Mouse (Mus musculus) hindbrain, embryonic 14.5 days (tissue): Measurements from ENCODE around the gene Pitpnc1. TPM values are rescaled to one million over a fixed set of nuclear protein-coding genes. Genes with fewer than 3 reads are reported as not detected.

Source experiments
- ATAC-seq: fragments of 200-750 bp; cut with Nextera tagmentation; 2 replicates; pipeline ENCODE4 v1.8.0; 2017; ENCODE audit warnings: moderate number of reproducible peaks, mild to moderate bottlenecking, moderate TSS enrichment, moderate library complexity; ENCODE audit not compliant: low FRiP score
- DNase-seq: peaks from one replicate; pipeline ENCODE4 v3.0.0-alpha.2; 2015; ENCODE audit warnings: low spot score
- H3K27ac ChIP-seq: fragments of 300-500 bp; sonication (generic); 2 replicates; pipeline ENCODE4 v1.5.1; 2014; ENCODE audit warnings: mild to moderate bottlenecking, moderate library complexity
- H3K27me3 ChIP-seq: fragments of 300-500 bp; sonication (generic); 2 replicates; pipeline ENCODE4 v1.6.1; 2014; ENCODE audit warnings: mild to moderate bottlenecking, low read length, mixed read lengths; ENCODE audit not compliant: control insufficient read depth, insufficient read depth
- H3K36me3 ChIP-seq: fragments of 300-500 bp; sonication (generic); replicated peaks from 2 replicates; pipeline ENCODE4 v1.6.1; 2014; ENCODE audit not compliant: control insufficient read depth, insufficient read depth
- H3K4me1 ChIP-seq: fragments of 300-500 bp; sonication (generic); replicated peaks from 2 replicates; pipeline ENCODE4 v1.6.1; 2014; ENCODE audit warnings: antibody characterized with exemption, low read length, mixed read lengths; ENCODE audit not compliant: control insufficient read depth, insufficient read depth
- H3K4me2 ChIP-seq: fragments of 300-500 bp; sonication (generic); replicated peaks from 2 replicates; pipeline ENCODE4 v1.6.1; 2014; ENCODE audit warnings: mild to moderate bottlenecking, moderate library complexity
- H3K4me3 ChIP-seq: fragments of 300-500 bp; sonication (generic); replicated peaks from 2 replicates; pipeline ENCODE4 v1.5.1; 2014; ENCODE audit warnings: mild to moderate bottlenecking, low read length
- H3K9ac ChIP-seq: fragments of 300-500 bp; sonication (generic); 2 replicates; pipeline ENCODE4 v1.6.1; 2014
- H3K9me3 ChIP-seq: fragments of 300-500 bp; sonication (generic); 2 replicates; pipeline ENCODE4 v1.6.1; 2016; ENCODE audit warnings: low read length; ENCODE audit not compliant: control insufficient read depth
- WGBS: fragments of 180-500 bp; shearing (Covaris S2); extraction: QIAGEN DNeasy Blood & Tissue Kit; methylation state at CpG from one replicate; pipeline ENCODE4 v1.1.7; 2014; 5-methylcytosine and 5-hydroxymethylcytosine counted together
- polyA plus RNA-seq: library from polyadenylated mRNA; unstranded; fragments of >200 nt; fragmentation: Nextera tagmentation; extraction: Ambion mirVana; gene quantifications from 2 replicates; pipeline ENCODE4 v1.2.1, GENCODE M21; 2014

Pitpnc1 gene
- polyA plus RNA-seq, 1 experiment from 2014 or later = 43.3 TPM

DNA sequence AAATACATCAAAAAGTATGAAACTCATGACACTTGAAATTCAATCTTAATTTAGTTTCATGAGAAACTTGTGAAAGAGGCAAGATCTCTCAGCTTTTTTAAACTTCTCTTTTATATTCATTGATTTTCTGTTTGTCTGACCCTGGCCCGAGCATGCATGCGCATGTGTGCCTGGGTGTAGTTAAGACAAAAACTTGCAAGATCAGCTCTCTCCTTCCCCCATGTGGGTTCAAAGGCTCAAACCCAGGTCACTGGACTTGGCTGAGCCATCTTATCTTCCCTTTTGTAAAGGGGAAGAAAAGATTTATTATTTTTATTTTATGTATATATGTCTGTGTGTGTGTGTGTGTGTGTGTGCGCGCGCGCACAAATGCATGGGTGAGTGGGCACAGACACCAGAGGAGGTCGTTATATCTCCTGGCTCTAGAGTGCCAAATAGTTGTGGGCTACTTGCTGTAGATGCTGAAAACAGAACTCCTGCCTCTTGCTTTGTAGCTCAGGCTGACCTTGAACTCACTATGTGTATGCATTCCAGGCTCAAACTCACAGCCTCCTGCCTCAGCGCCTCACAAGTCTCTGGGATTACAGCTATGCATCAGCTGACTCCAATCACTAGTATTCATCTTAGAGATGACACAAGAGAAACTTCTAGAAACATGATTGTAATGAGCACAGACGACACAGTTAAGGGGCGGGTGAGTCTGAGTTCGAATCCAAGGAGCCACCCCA is 64.7 kb downstream of the Pitpnc1 start:
- DNase-seq (no peak), ATAC-seq (no peak)
- H3K36me3 ChIP-seq = no peaks in the 10 kb centered on the region
- no peaks in the 10 kb centered on the region for H3K9me3 ChIP-seq
- 93% methylated on average over 11 of the region's 11 CpGs for WGBS
- no peak overlapping the region for H3K9ac ChIP-seq
- no peak overlapping the region for H3K4me3 ChIP-seq
- H3K27me3 ChIP-seq = no peaks in the 10 kb centered on the region
- H3K4me2 ChIP-seq = no peak overlapping the region
- no peaks in the 10 kb centered on the region for H3K4me1 ChIP-seq
- no peak overlapping the region for H3K27ac ChIP-seq

GRCm38 (mm10) chr11:107403309-107403708 is 67.2 kb downstream of the Pitpnc1 start:
- DNase-seq = no peak
- Histone ChIP-seq H3K4me1 (no peaks in the 10 kb centered on the region), H3K27me3 (no peaks in the 10 kb centered on the region), H3K9ac (no peak overlapping the region), H3K4me3 (no peak overlapping the region), H3K36me3 (no peaks in the 10 kb centered on the region), H3K27ac (no peak overlapping the region), H3K4me2 (no peak overlapping the region), H3K9me3 (no peaks in the 10 kb centered on the region)
- ATAC-seq = no peak
- WGBS = 72% methylated on average over 10 of the region's 10 CpGs

GRCm38 (mm10) chr11:107401839-107402590 is 68.5 kb downstream of the Pitpnc1 start:
- H3K36me3 ChIP-seq = no peaks in the 10 kb centered on the region
- H3K27ac ChIP-seq = no peak overlapping the region
- H3K9ac ChIP-seq = no peak overlapping the region
- no peak for DNase-seq
- 93% methylated on average over 5 of the region's 5 CpGs for WGBS
- ATAC-seq = no peak
- no peak overlapping the region for H3K4me2 ChIP-seq
- no peaks in the 10 kb centered on the region for H3K9me3 ChIP-seq
- no peaks in the 10 kb centered on the region for H3K27me3 ChIP-seq
- H3K4me3 ChIP-seq = no peak overlapping the region
- no peaks in the 10 kb centered on the region for H3K4me1 ChIP-seq

DNA sequence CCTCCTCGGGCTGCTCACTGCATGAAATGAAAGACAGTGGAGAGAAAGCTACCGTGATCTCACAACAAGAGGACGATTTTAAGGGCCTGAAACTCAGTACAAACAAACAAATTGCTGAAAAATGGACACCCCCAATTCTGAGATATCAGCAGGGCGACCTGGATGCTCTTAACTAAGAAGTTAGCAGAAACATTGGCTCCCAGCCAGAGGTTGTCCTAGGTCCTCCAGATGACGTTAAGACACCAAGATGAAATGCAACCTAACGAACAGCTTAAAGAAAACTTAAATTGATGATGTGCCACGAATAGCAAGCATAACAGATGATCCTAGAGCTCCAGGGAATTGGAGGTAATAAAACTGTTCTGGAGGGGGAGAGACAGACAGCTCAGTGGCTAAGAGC is 69.7 kb downstream of the Pitpnc1 start:
- no peaks in the 10 kb centered on the region for H3K36me3 ChIP-seq
- no peak overlapping the region for H3K4me3 ChIP-seq
- H3K27ac ChIP-seq = no peak overlapping the region
- H3K9ac ChIP-seq = no peak overlapping the region
- H3K9me3 ChIP-seq = no peaks in the 10 kb centered on the region
- WGBS = 68% methylated on average over 7 of the region's 7 CpGs
- H3K4me1 ChIP-seq = no peaks in the 10 kb centered on the region
- no peak for DNase-seq
- H3K27me3 ChIP-seq = no peaks in the 10 kb centered on the region
- H3K4me2 ChIP-seq = no peak overlapping the region
- no peak for ATAC-seq

DNA sequence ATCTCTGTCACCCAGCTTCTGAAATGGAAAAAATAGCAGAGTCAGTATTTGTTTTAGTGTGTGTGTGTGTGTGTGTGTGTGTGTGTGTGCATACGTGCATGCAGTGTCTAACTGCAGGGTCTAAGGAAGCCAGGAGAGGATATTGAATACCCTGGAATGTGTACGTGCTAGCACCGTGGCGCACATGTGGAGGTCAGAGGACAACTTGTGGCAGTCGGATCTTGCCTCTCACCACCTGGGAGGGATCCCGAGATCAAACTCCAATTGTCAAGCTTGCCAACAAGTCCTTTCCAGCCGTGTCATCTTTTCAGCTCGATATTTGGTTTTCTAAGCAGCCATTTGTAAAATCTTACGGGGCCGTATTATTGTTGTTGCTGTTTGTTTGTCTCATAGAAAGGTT is 70.5 kb downstream of the Pitpnc1 start:
- H3K4me2 ChIP-seq = no peak overlapping the region
- ATAC-seq = no peak
- H3K27me3 ChIP-seq = no peaks in the 10 kb centered on the region
- H3K27ac ChIP-seq = no peak overlapping the region
- H3K9ac ChIP-seq = no peak overlapping the region
- no peaks in the 10 kb centered on the region for H3K9me3 ChIP-seq
- WGBS = 78% methylated on average over 10 of the region's 10 CpGs
- no peak for DNase-seq
- no peak overlapping the region for H3K4me3 ChIP-seq
- H3K4me1 ChIP-seq = no peaks in the 10 kb centered on the region
- H3K36me3 ChIP-seq = no peaks in the 10 kb centered on the region

- Histone ChIP-seq H3K4me2 (no peak overlapping the region), H3K27ac (no peak overlapping the region), H3K9ac (no peak overlapping the region), H3K4me1 (no peaks in the 10 kb centered on the region), H3K4me3 (no peak overlapping the region), H3K36me3 (no peaks in the 10 kb centered on the region), H3K27me3 (no peaks in the 10 kb centered on the region), H3K9me3 (no peaks in the 10 kb centered on the region)
- DNase-seq = no peak
- ATAC-seq = no peak
- 83% methylated on average over 10 of the region's 10 CpGs for WGBS
These were observed 73.0 kb downstream of the Pitpnc1 start for GRCm38 (mm10) chr11:107397326-107397998.

DNA sequence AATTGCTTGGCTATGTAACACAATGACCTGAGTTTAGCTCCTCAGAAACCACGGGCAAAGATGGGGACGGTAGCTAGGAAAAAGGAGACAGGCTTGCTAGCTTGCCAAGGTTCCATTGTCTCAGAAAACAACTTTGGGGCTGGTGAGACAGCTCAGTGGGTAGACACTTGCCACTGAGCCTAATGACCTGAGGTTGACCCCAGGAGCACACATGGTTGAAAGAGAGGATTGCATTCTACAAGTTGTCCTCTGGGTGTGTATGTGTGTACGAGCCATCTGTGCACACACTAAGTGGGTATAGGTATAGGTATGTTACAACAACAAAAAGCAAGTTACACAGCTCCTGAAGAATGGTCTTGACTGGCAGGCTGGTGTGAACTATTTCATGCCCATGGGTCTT is 76.3 kb downstream of the Pitpnc1 start:
- H3K4me1 ChIP-seq = 0 out of 2 replicates have a peak, but pooled peaks cover 4% of the 10 kb centered on the region
- H3K27ac ChIP-seq = no peak overlapping the region
- no peak overlapping the region for H3K4me3 ChIP-seq
- 83% methylated on average over 3 of the region's 3 CpGs for whole genome bisulfite sequencing
- no peak for ATAC-seq
- no peaks in the 10 kb centered on the region for H3K27me3 ChIP-seq
- no peaks in the 10 kb centered on the region for H3K36me3 ChIP-seq
- no peak overlapping the region for H3K9ac ChIP-seq
- DNase-seq = no peak
- H3K9me3 ChIP-seq = no peaks in the 10 kb centered on the region
- H3K4me2 ChIP-seq = no peak overlapping the region

DNA sequence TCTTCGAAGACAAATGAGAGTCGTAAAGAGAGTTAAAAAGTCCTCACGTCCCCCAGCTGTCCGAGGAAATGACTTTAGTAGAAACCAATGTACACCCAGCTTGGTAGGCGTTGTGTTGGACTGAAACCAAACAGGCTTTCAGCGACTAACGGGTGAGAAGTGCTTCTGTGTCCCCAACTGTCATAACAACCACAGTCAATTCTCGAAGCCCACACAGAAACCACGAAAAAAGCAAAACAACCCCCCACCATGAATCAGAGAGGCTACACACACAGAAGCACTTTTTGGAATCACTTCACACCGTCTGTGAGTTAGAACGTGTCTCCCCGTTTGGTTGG is 76.7 kb downstream of the Pitpnc1 start:
- no peak overlapping the region for H3K27ac ChIP-seq
- no peak overlapping the region for H3K4me2 ChIP-seq
- H3K4me3 ChIP-seq = no peak overlapping the region
- no peaks in the 10 kb centered on the region for H3K9me3 ChIP-seq
- 84% methylated on average over 12 of the region's 12 CpGs for WGBS
- no peaks in the 10 kb centered on the region for H3K27me3 ChIP-seq
- DNase-seq (no peak), ATAC-seq (no peak)
- H3K4me1 ChIP-seq = 0 out of 2 replicates have a peak, but pooled peaks cover 4% of the 10 kb centered on the region
- no peaks in the 10 kb centered on the region for H3K36me3 ChIP-seq
- H3K9ac ChIP-seq = no peak overlapping the region

GRCm38 (mm10) chr11:107393154-107393827 is 77.2 kb downstream of the Pitpnc1 start:
- Histone ChIP-seq H3K9ac (no peak overlapping the region), H3K4me1 (0 out of 2 replicates have a peak, but pooled peaks cover 4% of the 10 kb centered on the region), H3K4me2 (no peak overlapping the region), H3K27ac (no peak overlapping the region), H3K9me3 (no peaks in the 10 kb centered on the region), H3K36me3 (no peaks in the 10 kb centered on the region), H3K27me3 (no peaks in the 10 kb centered on the region), H3K4me3 (no peak overlapping the region)
- ATAC-seq = no peak
- no peak for DNase-seq
- 90% methylated on average over 7 of the region's 7 CpGs for WGBS
